Mouse (Mus musculus) embryonic fibroblast, embryonic 13.5 days (primary cell): Measurements from ENCODE around the gene Dtd1. TPM values are rescaled to one million over a fixed set of nuclear protein-coding genes. Genes with fewer than 3 reads are reported as not detected.
A peak's percentile ranks its signal among the peaks of the same experiment; 100 is the strongest.

Source experiments
- H3K27ac ChIP-seq: 2 replicates; pipeline ENCODE4 v1.5.1; 2012; ENCODE audit warnings: low read length, control low read depth, inconsistent platforms; ENCODE audit not compliant: insufficient read depth
- H3K4me1 ChIP-seq: 2 replicates; pipeline ENCODE4 v1.6.1; 2011; ENCODE audit warnings: low read length; ENCODE audit not compliant: control insufficient read depth, insufficient read depth
- H3K4me3 ChIP-seq: 2 replicates; pipeline ENCODE4 v1.5.1; 2011; ENCODE audit warnings: mild to moderate bottlenecking, control low read depth, low read length; ENCODE audit not compliant: insufficient read depth
- CTCF ChIP-seq: IDR thresholded peaks from 2 replicates; pipeline ENCODE4 v1.5.1; 2011; ENCODE audit warnings: mild to moderate bottlenecking, control low read depth, low read length, moderate library complexity, borderline replicate concordance; ENCODE audit not compliant: insufficient read depth
- POLR2A ChIP-seq: IDR thresholded peaks from 2 replicates; pipeline ENCODE4 v1.6.1; 2011; ENCODE audit warnings: low read depth, mild to moderate bottlenecking, control low read depth, low read length, moderate library complexity
- polyA plus RNA-seq: library from polyadenylated mRNA; stranded (reverse); fragments of >200 nt; gene quantifications from 2 replicates; pipeline ENCODE4 v1.2.4, GENCODE M21; 2011; ENCODE audit warnings: low read depth; ENCODE audit not compliant: missing spikeins, insufficient read length

Dtd1 gene
- polyA plus RNA-seq, 1 experiment = 14.9 TPM

DNA sequence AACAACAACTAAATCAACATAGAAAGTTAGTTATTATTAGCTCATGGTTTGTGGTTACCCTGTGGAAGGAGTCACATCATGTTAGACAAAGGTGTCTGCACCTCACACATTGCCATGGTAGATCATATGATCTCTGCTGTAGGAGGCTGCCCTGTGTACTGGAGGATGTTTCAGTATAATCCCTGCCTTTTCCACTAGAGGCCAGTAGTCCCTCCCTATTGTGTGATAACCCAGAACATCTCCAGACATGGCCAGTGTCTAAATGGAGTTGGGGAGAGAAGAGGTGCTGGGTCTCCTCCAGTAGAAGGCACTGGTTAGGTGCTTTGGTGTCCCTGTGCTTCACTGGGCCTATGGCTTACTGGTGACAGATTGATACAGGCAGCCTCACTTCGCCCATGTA is 125.0 kb downstream of the Dtd1 start:
- no peaks in the 10 kb centered on the region for H3K4me1 ChIP-seq
- no peak overlapping the region for H3K4me3 ChIP-seq
- H3K27ac ChIP-seq = no peak overlapping the region
- TF ChIP-seq POLR2A = no peak
- no peak for TF ChIP-seq CTCF

- no peak overlapping the region for H3K27ac ChIP-seq
- TF ChIP-seq CTCF (no peak), POLR2A (no peak)
- H3K4me3 ChIP-seq = no peak overlapping the region
- H3K4me1 ChIP-seq = no peaks in the 10 kb centered on the region
Measured at GRCm38 (mm10) chr2:144727136-144727535, 127.4 kb downstream of the Dtd1 start.

DNA sequence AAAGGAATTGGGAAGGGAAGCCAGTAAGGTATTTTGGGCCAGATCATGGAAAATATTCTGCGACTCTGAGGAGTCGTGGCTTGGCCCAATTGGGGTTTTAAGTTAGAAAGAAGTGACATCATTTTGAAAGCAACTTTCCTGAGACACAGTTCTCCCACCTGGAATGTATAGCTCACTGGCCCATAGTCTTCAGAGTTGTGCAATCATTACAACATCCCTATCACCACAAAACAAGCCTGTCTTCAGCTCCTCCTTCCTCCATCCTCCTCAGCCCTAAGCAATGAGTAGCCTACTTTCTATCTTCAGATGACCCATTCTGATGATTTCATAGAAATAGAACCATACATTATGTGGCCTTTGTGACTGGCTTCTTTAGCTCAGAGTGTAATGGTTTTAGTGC is 130.1 kb downstream of the Dtd1 start:
- TF ChIP-seq POLR2A (no peak), CTCF (no peak)
- no peak overlapping the region for H3K4me3 ChIP-seq
- no peaks in the 10 kb centered on the region for H3K4me1 ChIP-seq
- H3K27ac ChIP-seq = no peak overlapping the region

DNA sequence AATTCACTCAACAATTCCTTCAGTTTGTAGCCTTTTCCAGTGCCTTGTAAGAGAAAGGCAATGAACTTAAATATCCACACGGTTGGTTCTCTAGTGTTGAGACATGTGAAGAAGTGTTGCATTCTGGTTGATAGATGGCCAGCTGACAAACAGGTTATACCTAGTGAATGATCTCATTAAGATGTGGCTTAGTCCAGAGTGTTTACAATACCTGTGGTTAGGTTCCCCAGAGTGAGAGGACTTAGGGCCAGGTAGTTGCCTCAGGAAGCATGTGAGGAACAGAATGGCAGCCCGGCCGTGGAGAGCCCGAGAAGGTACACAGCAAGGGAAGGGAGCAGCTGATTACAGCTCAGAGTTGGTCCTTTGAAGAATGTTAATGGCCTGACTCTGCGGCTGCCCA is 138.5 kb downstream of the Dtd1 start:
- Histone ChIP-seq H3K4me1 (no peaks in the 10 kb centered on the region; the same call in 1 of the 2 replicates), H3K4me3 (no peak overlapping the region), H3K27ac (no peak overlapping the region)
- TF ChIP-seq CTCF (no peak), POLR2A (no peak)

DNA sequence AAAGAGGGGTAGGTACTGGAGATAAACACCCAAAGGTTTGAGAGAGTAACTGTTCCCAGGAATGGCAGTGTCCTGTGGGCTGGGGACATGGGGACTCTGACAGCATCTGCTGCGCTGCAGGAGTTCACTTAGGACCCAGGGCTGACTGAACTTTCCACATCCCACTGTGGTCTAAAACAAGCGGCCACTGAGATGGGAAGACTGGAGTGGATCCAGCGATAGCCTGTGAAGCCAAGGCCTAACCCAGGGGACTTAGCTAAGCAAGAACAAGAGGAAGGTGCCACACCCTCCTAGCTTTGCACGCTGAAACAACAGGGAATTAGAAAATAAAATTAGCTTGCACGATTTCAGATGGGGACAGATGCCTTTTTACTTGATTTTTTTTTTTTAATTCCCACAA is 138.9 kb downstream of the Dtd1 start:
- Histone ChIP-seq H3K27ac (no peak overlapping the region), H3K4me1 (no peaks in the 10 kb centered on the region; the same call in 1 of the 2 replicates)

DNA sequence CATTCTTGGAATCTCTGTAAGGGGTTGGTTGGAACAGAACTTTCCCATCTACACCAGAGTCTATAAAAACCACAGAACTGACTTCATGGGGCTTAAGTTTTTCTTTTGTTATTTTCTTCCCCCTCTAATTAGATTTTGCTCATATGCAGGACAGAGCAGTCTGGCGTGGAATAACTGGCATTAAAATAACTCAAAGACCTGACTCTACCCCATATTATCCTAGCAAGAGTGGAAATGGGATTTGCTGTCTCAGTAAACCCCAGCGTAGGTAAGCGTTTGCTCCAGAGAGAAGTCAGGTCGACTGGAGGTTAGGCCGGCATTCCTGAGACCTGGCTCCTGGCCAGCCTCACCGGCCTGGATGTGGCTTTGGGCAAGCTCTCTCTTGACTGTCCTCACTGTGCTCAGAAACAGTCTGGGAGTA is 140.9 kb downstream of the Dtd1 start:
- TF ChIP-seq CTCF (no peak), POLR2A (no peak)
- H3K4me3 ChIP-seq = no peak overlapping the region
- H3K4me1 ChIP-seq = no peaks in the 10 kb centered on the region; the same call in 1 of the 2 replicates
- H3K27ac ChIP-seq = peak overlapping the region; percentile 8; the same call in 1 of the 2 replicates

More for the DNA sequence above, 138.9 kb downstream of the Dtd1 start:
- TF ChIP-seq POLR2A (no peak), CTCF (no peak)
- H3K4me3 ChIP-seq = no peak overlapping the region

DNA sequence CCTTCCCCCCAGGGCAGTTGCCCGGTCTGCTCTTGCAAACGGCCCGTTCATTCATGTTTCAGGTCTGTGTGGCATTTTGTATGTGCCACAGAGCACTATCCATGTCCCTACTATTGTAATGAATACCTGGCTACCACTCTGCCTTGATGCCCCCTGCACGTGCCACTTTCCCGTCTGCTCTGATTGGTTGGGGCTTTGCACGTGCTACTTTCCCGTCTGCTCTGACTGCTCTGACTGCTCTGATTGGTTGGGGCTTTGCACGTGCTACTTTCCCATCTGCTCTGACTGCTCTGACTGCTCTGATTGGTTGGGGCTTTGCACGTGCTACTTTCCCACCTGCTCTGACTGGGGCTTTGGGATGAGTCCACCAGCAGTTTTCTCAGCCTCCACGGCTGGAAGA is 142.3 kb downstream of the Dtd1 start:
- Histone ChIP-seq H3K27ac (no peak overlapping the region), H3K4me1 (no peaks in the 10 kb centered on the region; the same call in 1 of the 2 replicates), H3K4me3 (no peak overlapping the region)
- no peak for TF ChIP-seq CTCF
- TF ChIP-seq POLR2A = no peak

- no peak overlapping the region for H3K4me3 ChIP-seq
- no peak overlapping the region for H3K27ac ChIP-seq
- TF ChIP-seq CTCF (no peak), POLR2A (no peak)
- no peaks in the 10 kb centered on the region; the same call in 1 of the 2 replicates for H3K4me1 ChIP-seq
Measured at GRCm38 (mm10) chr2:144743316-144743715, 143.6 kb downstream of the Dtd1 start.

- TF ChIP-seq CTCF = no peak
- TF ChIP-seq POLR2A = no peak
- H3K4me3 ChIP-seq = no peak overlapping the region
- H3K4me1 ChIP-seq = no peaks in the 10 kb centered on the region; the same call in 1 of the 2 replicates
- H3K27ac ChIP-seq = no peak overlapping the region
Measured at GRCm38 (mm10) chr2:144745266-144745665, 145.6 kb downstream of the Dtd1 start.

- Histone ChIP-seq H3K4me1 (no peaks in the 10 kb centered on the region), H3K4me3 (no peak overlapping the region), H3K27ac (peak overlapping the region; percentile 51; the same call in 1 of the 2 replicates)
- TF ChIP-seq POLR2A (no peak), CTCF (no peak)
Measured at GRCm38 (mm10) chr2:144746046-144746783, 146.5 kb downstream of the Dtd1 start.
